Mouse (Mus musculus) ovary, postnatal 10 days (tissue): ENCODE measurements around the gene Cyp3a57.
"Not testable (repeated sequence)": the region's sequence is repeated elsewhere in the genome, so short reads cannot be mapped to it uniquely, and the experiment has no call there.

Experiments used
- DNase-seq: peaks from one replicate; pipeline ENCODE4 v3.0.0; 2022; ENCODE audit warnings: low spot score

Gene Cyp3a57

DNA sequence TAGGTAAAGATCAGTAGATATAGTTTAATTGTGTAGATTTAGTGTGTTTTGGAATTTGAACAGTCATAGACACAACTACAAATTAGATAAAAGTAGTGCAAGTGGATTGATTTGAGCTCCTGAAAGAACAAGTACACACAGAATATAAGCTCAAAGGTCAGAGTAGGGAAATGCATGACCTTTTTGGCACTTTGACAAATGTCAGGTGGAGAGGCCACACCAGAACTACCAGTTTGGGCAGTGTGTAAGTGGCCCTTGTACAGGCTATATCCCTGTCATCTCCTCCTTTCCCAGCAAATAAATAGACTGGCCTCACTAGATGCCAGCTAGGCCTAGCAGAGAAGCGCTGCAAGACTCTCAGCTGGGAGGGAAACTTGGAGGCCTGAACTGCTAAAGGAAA, at the start of gene Cyp3a57:
Cyp3a57 (plus strand) TSS at position 339 of the 400 bp plus-strand sequence.
- no peak for DNase-seq

DNA sequence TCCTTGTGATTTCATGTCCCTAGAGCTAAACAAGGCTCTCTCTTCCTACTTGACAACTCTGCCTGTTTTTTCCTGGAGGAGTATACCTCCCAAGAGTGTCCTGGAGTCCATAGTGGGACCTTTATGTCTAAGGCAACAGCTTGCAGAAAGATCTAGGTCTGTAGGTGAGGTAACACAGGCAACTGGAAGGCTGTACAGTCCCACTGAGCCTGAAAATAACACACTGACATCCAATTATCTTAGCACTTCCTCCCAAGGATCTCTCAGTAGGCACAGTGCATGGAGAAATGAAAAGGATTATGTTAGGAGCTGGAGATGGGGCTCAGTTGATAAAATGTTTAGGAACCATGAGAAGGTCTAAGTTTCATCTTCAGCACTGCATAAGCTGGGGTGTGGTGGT, 44.6 kb upstream of the Cyp3a57 start:
- DNase-seq, result no peak

DNA sequence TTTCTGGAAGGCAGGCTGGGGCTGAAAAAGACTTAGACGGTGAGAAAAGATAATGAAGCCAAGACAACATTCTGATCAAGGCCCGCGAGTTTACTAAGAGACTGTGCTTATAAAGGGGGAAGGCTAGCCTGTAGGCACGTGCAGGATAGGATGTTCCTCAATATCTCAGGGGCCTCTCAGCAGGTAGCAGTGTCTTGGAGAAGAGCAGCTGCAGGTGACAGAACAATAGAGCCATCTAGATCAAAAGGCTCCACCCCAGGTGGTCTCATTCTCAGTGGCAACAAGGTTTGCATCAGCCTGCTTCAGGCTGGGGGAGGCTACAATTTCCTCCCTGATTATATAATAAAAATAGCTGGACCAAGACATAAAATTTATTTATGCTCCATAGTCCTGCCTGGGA, 43.3 kb upstream of the Cyp3a57 start:
- DNase-seq, result not testable (repeated sequence)

GRCm38 (mm10) chr5:145302424-145302823, 42.7 kb upstream of the Cyp3a57 start:
- DNase-seq, result no peak

DNA sequence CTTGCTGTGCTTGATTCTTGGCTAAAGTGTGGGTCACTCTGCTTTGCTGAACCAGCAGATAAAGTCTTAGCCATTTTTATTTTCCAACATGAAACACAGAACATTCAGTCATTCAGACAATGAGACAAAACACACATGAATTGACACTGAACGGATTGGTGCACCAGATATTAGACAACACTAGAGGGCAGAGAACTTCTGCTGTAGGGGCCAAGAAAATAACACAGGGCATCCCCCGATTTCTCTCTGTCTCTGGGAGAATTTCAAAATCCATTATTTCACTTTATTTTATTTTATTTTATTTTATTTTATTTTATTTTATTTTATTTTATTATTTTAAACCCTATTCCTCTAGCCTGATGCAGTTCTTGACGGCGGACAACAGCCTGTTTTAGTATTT, 38.1 kb upstream of the Cyp3a57 start:
- not testable (repeated sequence) for DNase-seq

DNA sequence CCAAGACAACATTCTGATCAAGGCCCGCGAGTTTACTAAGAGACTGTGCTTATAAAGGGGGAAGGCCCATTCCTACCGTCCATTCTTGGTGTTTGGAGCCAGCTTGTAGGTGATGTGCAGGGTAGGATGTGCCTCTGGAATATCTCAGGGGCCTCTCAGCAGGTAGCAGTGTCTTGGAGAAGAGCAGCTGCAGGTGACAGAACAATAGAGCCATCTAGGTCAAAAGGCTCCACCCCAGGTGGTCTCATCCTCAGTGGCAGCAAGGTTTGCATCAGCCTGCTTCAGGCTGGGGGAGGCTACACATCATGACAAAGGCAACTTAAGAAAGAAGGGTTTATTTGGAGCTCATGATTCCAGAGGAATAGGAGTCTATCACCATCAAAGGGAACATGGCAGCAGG, 37.3 kb upstream of the Cyp3a57 start:
- not testable (repeated sequence) for DNase-seq

- no peak for DNase-seq
These were observed 31.2 kb upstream of the Cyp3a57 start for GRCm38 (mm10) chr5:145313845-145314244.

GRCm38 (mm10) chr5:145317141-145317540, 27.9 kb upstream of the Cyp3a57 start:
- no peak for DNase-seq

- DNase-seq, result not testable (repeated sequence)
These were observed 6.3 kb upstream of the Cyp3a57 start for GRCm38 (mm10) chr5:145338756-145339155.

DNA sequence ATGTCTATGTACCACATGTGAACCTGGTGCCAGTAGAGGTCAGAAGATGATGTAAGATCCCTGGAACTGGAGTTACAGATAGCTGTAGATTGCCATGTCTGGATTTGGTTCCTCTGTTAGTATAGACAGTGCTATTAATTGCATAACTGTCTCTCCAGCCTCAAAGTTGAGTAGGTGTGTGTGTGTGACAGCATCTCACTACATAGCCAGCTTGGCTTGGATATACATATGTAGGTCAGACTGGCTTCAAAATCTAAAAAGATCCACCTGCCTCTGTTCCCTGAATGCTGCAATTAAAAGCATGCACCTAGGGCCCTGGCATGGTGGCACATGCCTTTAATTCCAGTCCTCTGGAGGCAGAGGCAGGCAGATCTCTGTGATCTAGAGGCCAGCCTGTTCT, 4.6 kb downstream of the Cyp3a57 start:
- DNase-seq, result no peak

- DNase-seq, result no peak
These were observed 8.0 kb downstream of the Cyp3a57 start for GRCm38 (mm10) chr5:145353081-145353480.

DNA sequence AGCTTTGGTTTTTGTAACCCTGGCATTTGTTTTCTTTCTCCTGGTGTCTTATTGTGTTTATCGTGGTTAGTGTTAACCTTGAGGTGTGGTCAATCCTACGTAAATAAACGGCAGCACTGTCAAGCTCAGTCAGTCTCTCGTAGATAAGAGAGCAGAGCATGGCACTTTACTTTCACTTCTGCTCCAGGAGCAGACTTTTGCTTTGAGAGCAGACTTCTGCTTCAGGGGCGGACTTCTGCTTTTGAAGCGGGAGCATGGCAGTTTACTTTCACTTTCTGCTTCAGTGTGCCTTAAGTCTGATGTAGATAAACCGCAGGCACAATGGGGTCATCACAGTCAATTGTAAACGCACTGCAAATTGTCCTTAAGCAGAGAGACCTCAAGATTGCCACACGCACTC, 70.3 kb downstream of the Cyp3a57 start:
- DNase-seq, result not testable (repeated sequence)

DNA sequence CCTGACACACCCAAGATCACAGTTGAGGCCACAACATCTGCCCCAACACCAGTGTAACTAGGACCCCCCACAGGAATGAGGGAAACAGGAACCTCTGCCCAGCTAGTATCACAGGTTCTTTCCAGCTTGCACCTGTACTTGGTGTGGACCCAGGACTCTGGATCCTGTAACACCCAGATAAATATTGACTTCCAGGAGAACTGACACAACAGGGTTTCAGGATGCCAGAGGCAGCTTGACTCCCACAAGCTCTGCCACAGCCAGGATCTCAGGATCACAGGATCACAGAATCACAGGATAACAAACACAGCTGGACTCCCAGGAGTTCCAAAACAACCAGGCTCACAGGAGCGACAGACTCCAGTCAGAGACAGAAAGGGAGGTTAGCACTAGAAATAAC, 77.2 kb downstream of the Cyp3a57 start:
- DNase-seq, result no peak

DNA sequence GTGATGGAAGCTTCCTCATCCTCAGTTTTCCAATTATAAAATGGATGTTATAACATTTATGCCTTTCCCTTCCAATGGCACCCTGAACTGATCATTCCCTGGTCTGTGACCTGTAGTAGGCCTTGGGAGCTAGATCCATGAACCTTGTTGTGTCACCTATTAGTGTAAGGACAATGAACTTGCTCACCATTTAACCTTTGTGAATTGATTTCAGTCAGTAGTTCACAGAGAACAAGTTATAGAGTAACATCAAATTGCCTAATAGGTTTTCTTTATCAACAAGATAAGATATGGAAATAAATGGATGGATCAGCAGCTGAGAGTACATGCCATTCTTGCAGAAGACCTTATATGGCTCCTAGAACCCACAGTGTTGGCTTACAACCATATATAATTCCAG, 85.9 kb downstream of the Cyp3a57 start:
- DNase-seq, result no peak

GRCm38 (mm10) chr5:145433688-145434087, 88.6 kb downstream of the Cyp3a57 start:
- DNase-seq, result no peak
